Comparison of ENCODE assay signal across 10 mouse cellular contexts in genomic region chr8:121181285-121181884, GRCm38 (mm10). TPM values are rescaled to one million over a fixed set of nuclear protein-coding genes. Genes with fewer than 3 reads are reported as not detected.
DNase-seq lines count a peak whose midpoint lies in the region; ATAC-seq and TF ChIP-seq lines count a peak whose summit lies in the region.
"Had no signal": no experiment of that assay in that cellular context is flagged by ENCODE, and none has a peak within 500 bp of the region (broad histone marks: within the 10 kb centered on the region; RNA-seq: fewer than 3 reads in every experiment).

No protein-coding gene starts in this region.

- no peaks in the 10 kb centered on the region for H3K27me3 ChIP-seq in stomach, embryonic 14.5 days (ENCODE audit: control insufficient read depth, insufficient read depth, low read length)
- no peaks in the 10 kb centered on the region for H3K27me3 ChIP-seq in stomach, postnatal 0 days (ENCODE audit: control insufficient read depth, insufficient read depth, low read length)

- H3K9ac ChIP-seq in stomach, embryonic 14.5 days (replicated peaks; ENCODE audit: low read depth, low read length) = 0 out of 2 replicates have a peak overlapping the region, but pooled peaks have one; percentile 10
- no peak overlapping the region for H3K9ac ChIP-seq in stomach, postnatal 0 days (ENCODE audit: low read length)

- peak; percentile 18 for DNase-seq in gastrocnemius, postnatal 25 days
- no peak for DNase-seq in gastrocnemius, adult 18-20 months (ENCODE audit: low spot score)
- DNase-seq in stomach, postnatal 0 days (ENCODE audit: low spot score) = no peak
- DNase-seq in kidney, postnatal 4 days = peak; percentile 55 to 67
- DNase-seq in thymus, postnatal 25 days = no peak
- no peak for DNase-seq in gastrocnemius, postnatal 10 days
- DNase-seq: B cell, adult 2 months had no signal

- no peak for TF ChIP-seq EP300 in stomach, postnatal 0 days (optimal IDR thresholded peaks at IDR 0.05)

- H3K27ac ChIP-seq in stomach, embryonic 14.5 days (ENCODE audit: low read length) = peak overlapping the region; percentile 48; the same call in 1 of the 2 replicates
- no peak overlapping the region for H3K27ac ChIP-seq in stomach, postnatal 0 days (replicated peaks)

- H3K4me2 ChIP-seq in stomach, embryonic 14.5 days (replicated peaks; ENCODE audit: low read depth, low read length) = no peak overlapping the region
- no peak overlapping the region for H3K4me2 ChIP-seq in stomach, postnatal 0 days (replicated peaks; ENCODE audit: low read depth)

- no peaks in the 10 kb centered on the region for H3K9me3 ChIP-seq in stomach, embryonic 14.5 days (ENCODE audit: control insufficient read depth, low read depth, low read length)
- H3K9me3 ChIP-seq in stomach, postnatal 0 days (ENCODE audit: control insufficient read depth, low read length) = no peaks in the 10 kb centered on the region

- no peak overlapping the region for H3K4me3 ChIP-seq in stomach, embryonic 14.5 days (ENCODE audit: low read depth, low read length)
- H3K4me3 ChIP-seq in stomach, postnatal 0 days (ENCODE audit: low read depth, low read length) = no peak overlapping the region

- WGBS in stomach, embryonic 14.5 days = 62% methylated on average over 10 of the region's 10 CpGs
- 59% methylated on average over 10 of the region's 10 CpGs for WGBS in stomach, postnatal 0 days

- H3K4me1 ChIP-seq in stomach, embryonic 14.5 days (ENCODE audit: control insufficient read depth, insufficient read depth, low read length) = 0 out of 2 replicates have a peak, but pooled peaks cover 13% of the 10 kb centered on the region
- no peaks in the 10 kb centered on the region for H3K4me1 ChIP-seq in stomach, postnatal 0 days (replicated peaks; ENCODE audit: control insufficient read depth, insufficient read depth)

- no peak for TF ChIP-seq CTCF in stomach, postnatal 0 days (IDR thresholded peaks at IDR 0.05; ENCODE audit: low read depth)

- no peaks in the 10 kb centered on the region for H3K36me3 ChIP-seq in stomach, embryonic 14.5 days (ENCODE audit: control insufficient read depth, insufficient read depth, low read length)
- H3K36me3 ChIP-seq in stomach, postnatal 0 days (ENCODE audit: control insufficient read depth, insufficient read depth, low read length) = no peaks in the 10 kb centered on the region

- no peak for ATAC-seq in stomach, embryonic 14.5 days (ENCODE audit: insufficient number of reproducible peaks, insufficient read depth, low FRiP score, low read depth)
- ATAC-seq in stomach, postnatal 0 days (ENCODE audit: low FRiP score, low TSS enrichment) = no peak
- no peak for ATAC-seq in monocyte, adult 5-6 weeks (replicated peaks; ENCODE audit: insufficient number of reproducible peaks, low FRiP score, low TSS enrichment, poor library complexity, severe bottlenecking)
- ATAC-seq: midbrain, embryonic 16.5 days had no signal

RNA-seq across cellular contexts. Expression of gene Foxl1, which starts 53.6 kb away (rescaled TPM):
- not detected for total RNA-seq in gastrocnemius, postnatal 25 days (2021)
- total RNA-seq in gastrocnemius, adult 18-20 months (2021) = not detected
- polyA plus RNA-seq in stomach, embryonic 14.5 days (2014; fragmentation: Nextera tagmentation; extraction: Ambion mirVana) = 6.9 and 7.0 TPM in 2 replicates
- polyA plus RNA-seq in stomach, postnatal 0 days (2015; fragmentation: Nextera tagmentation; extraction: Ambion mirVana) = 2.8 and 2.9 TPM in 2 replicates
- total RNA-seq in monocyte, adult 5-6 weeks (2017) = 0.29 TPM in 1 of 3 replicates, not detected in the others
- total RNA-seq in gastrocnemius, postnatal 10 days (2021) = under 1 TPM; 0.09 to 0.27 TPM

Comparison
In these comparisons a context has a peak if more than half of its experiments do, and no peak if none do; other contexts are left out.
1. DNase-seq: peak in gastrocnemius, postnatal 25 days (single experiment) and kidney, postnatal 4 days (2 of 2); none in gastrocnemius, adult 18-20 months (single experiment), stomach, postnatal 0 days (single experiment), thymus, postnatal 25 days (single experiment) and gastrocnemius, postnatal 10 days (single experiment).